Mouse (Mus musculus) WW6 (cell line): Measurements from ENCODE around the gene Eppin.

Experiments used
- DNase-seq: peaks from one replicate; pipeline ENCODE4 v3.0.0-alpha.2; 2013; ENCODE audit warnings: low read depth, low spot score

Eppin gene

GRCm38 (mm10) chr2:164560106-164560505 is 33.3 kb downstream of the Eppin start:
- no peak for DNase-seq

- no peak for DNase-seq
These were observed 34.3 kb downstream of the Eppin start for GRCm38 (mm10) chr2:164558991-164559645.

DNA sequence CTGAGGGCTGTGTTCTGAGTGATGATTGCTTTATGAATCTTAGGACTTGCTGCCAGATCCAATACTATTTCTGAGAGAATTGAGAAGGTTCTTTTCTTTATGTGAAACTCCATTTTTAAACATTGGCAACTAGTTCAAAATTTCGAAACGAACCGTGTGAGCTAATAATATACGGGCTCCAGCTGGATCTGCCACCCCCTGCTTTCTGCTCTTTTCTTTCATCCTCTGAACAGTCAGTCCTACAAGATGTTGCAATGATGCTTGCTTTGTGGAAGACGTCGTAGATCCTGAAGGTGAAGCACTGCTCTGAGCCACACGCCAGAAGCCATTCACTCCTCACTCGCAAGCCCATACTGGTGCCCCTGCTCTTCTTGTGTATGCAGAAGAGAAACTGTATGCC is 35.0 kb downstream of the Eppin start:
- no peak for DNase-seq

- DNase-seq = no peak
These were observed 41.9 kb downstream of the Eppin start for GRCm38 (mm10) chr2:164551502-164551901.

- DNase-seq = no peak
These were observed 42.5 kb downstream of the Eppin start for GRCm38 (mm10) chr2:164550895-164551269.

DNA sequence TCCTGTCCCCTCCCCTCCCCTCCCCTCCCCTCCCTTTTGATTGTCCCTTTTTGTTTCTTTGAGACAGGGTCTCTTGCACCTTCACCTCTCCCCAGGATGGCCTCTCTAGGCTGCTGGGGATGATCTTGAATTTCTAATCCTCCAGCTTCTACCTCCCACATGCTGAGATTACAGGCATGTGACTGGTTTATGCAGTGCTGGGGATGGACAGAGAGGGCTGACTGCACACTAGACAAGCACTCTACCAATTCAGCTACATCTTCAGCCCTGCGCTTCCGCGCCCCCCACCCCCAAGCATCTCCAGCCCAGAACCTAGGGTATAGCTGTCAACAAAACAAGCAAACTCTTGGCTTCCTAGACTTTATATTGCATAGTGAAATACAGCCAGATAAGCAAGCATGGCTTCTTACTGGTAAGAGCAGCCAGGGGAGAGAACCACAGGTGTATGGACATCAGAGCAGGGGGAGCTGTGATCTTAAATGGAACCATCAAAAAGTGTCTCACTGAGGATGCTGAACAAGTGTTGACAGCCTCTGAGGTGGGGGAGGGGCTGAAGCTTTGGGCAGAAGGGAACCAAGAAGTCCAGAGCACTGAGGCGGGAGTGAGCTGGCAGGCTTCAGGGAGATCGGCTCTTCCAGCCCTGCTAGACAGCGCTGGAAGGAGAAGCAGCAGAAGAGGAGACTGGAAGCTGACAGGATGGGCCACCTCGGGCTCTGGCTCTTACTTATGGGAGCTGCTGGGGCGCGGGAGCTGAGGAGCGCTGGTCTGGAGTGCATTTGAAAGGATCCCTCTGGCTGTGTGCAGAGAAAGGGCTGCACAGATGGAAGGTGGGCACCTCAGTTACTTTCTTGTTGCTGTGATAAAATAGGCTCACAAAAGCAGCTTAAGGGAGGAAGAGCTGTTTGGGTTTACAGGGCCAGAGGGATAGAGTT is 43.2 kb downstream of the Eppin start:
- DNase-seq = no peak

GRCm38 (mm10) chr2:164549338-164549737 is 44.1 kb downstream of the Eppin start:
- DNase-seq = no peak

DNA sequence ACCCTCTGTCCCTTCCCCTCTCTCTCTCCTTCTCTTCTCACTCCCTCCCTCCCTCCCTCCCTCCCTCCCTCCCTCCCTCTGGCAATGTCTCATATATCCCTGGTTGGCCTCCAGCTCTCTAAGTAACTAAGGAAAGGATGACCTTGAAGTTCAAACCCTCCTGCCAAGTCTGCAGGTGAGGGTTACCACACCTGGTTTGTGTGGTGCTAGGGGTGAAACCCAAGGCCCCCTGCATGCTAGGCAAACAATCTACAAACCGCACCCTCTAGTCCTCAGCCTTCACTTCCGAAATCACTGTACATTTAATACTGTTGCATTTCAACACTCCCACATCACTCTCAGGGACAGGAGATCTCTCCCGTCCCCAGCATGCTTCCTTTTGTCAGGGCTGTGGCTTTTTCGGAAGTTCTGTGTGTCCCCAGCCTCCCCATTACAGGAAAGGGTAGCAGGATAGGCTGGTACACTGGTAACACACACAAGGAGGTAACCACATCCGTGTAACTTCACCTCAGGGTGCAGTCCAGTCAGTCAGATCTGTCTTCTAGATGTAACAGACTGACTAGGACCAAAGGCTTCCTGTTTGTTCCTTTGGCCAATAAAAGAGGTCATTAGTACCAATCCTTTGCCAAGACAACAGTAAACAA is 48.8 kb downstream of the Eppin start:
- no peak for DNase-seq

DNA sequence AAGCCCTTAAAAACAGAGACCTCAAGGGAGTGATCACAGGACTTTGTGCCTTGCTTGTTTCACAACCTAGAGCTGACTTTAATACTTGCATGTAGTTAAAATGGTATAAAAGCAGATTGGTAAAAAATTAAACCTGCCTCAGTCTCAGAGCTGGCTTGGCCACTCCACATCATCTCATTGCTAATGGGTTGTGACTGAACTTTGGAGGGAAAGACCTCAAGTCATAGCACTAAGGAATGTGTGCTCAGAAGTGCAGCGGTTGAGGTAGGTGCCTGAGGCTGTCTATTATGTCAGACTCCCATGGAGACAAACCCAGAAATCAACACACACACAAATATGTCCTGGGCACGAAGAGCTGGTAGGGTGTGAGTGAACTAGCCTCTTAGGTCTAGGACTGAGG is 49.6 kb downstream of the Eppin start:
- no peak for DNase-seq

DNA sequence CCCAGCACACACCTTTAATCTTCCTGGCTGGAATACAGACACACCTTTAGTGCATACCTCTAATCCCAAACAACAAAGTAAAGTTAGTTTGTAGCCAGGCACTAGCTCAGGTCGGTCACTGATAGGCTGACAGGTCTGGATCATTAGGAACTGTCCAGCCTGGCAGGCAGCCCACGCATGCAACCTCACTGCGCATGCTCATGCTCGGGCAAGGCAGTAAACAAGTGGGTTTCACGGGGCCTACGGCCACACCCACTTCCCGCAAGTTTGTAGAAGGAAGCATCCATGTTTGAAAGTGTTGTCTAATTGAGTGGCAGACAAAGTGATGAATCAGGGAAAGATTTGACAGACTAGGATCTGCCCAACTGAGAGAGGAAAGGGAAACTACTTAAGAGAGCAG is 50.8 kb downstream of the Eppin start:
- DNase-seq = no peak

GRCm38 (mm10) chr2:164542132-164542531 is 51.3 kb downstream of the Eppin start:
- DNase-seq = no peak

- no peak for DNase-seq
These were observed 52.6 kb downstream of the Eppin start for GRCm38 (mm10) chr2:164540652-164541427.
